Mouse (Mus musculus) neutrophil, adult 5-6 weeks (primary cell): Measurements from ENCODE around the gene Lrrc38. TPM values are rescaled to one million over a fixed set of nuclear protein-coding genes. Genes with fewer than 3 reads are reported as not detected.
"Not testable (repeated sequence)": the region's sequence is repeated elsewhere in the genome, so short reads cannot be mapped to it uniquely, and the experiment has no call there.

Source experiments
- ATAC-seq: fragments of 151-379, 151-347 bp; 2 replicates; pipeline ENCODE4 v1.8.0; 2017; ENCODE audit warnings: mild to moderate bottlenecking, moderate TSS enrichment; ENCODE audit not compliant: insufficient number of reproducible peaks, poor library complexity, low FRiP score, severe bottlenecking; ENCODE audit errors: extremely low read depth
- total RNA-seq: library from RNA; stranded (forward); fragments of 200-1000 nt; gene quantifications from 2 replicates; pipeline ENCODE4 v1.2.3, GENCODE M21; 2017

Gene Lrrc38
- total RNA-seq, 1 experiment from 2014 or later = not detected

- not testable (repeated sequence) for ATAC-seq
Measured at GRCm38 (mm10) chr4:143345491-143345890, 4.1 kb upstream of the Lrrc38 start.

- no peak for ATAC-seq
Measured at GRCm38 (mm10) chr4:143348678-143349077, 879 bp upstream of the Lrrc38 start.

- no peak for ATAC-seq
Measured at GRCm38 (mm10) chr4:143350047-143351015, 774 bp downstream of the Lrrc38 start.

- no peak for ATAC-seq
Measured at GRCm38 (mm10) chr4:143352301-143352700, 2.7 kb downstream of the Lrrc38 start.

GRCm38 (mm10) chr4:143361520-143361919 is 12.0 kb downstream of the Lrrc38 start:
- ATAC-seq = no peak

- no peak for ATAC-seq
Measured at GRCm38 (mm10) chr4:143366415-143367041, 17.0 kb downstream of the Lrrc38 start.

GRCm38 (mm10) chr4:143379480-143379879 is 29.9 kb downstream of the Lrrc38 start:
- ATAC-seq = no peak

- no peak for ATAC-seq
Measured at GRCm38 (mm10) chr4:143379931-143380715, 30.6 kb downstream of the Lrrc38 start.

- no peak for ATAC-seq
Measured at GRCm38 (mm10) chr4:143380716-143381004, 31.1 kb downstream of the Lrrc38 start.

GRCm38 (mm10) chr4:143382163-143382562 is 32.6 kb downstream of the Lrrc38 start:
- ATAC-seq = no peak

GRCm38 (mm10) chr4:143383646-143384045 is 34.1 kb downstream of the Lrrc38 start:
- ATAC-seq = no peak

- 0 out of 2 replicates have a peak, but pooled peaks have one; percentile 16 for ATAC-seq
Measured at GRCm38 (mm10) chr4:143388955-143389702, 39.6 kb downstream of the Lrrc38 start.

- no peak for ATAC-seq
Measured at GRCm38 (mm10) chr4:143394181-143394580, 44.6 kb downstream of the Lrrc38 start, which contains the start of gene Pramel1. Pramel1 (plus strand) TSS chr4:143394428.

GRCm38 (mm10) chr4:143411566-143412218 is 62.1 kb downstream of the Lrrc38 start:
- no peak for ATAC-seq

- ATAC-seq = peak; percentile 91
Measured at GRCm38 (mm10) chr4:143412219-143413092, 62.9 kb downstream of the Lrrc38 start, which contains the start of gene Pramef8. Pramef8 (plus strand) TSS chr4:143412426.

- ATAC-seq = no peak
Measured at GRCm38 (mm10) chr4:143413621-143414020, 64.1 kb downstream of the Lrrc38 start.

- ATAC-seq = no peak
Measured at GRCm38 (mm10) chr4:143414121-143414520, 64.6 kb downstream of the Lrrc38 start.
